Mouse (Mus musculus): ENCODE data around the gene Tnf. TPM values are rescaled to one million over a fixed set of nuclear protein-coding genes. Genes with fewer than 3 reads are reported as not detected.

The Tnf gene
- polyA plus RNA-seq, 3 experiments from 2014 or later = 20.9 to 28.8 (median 24.9) TPM

DNA sequence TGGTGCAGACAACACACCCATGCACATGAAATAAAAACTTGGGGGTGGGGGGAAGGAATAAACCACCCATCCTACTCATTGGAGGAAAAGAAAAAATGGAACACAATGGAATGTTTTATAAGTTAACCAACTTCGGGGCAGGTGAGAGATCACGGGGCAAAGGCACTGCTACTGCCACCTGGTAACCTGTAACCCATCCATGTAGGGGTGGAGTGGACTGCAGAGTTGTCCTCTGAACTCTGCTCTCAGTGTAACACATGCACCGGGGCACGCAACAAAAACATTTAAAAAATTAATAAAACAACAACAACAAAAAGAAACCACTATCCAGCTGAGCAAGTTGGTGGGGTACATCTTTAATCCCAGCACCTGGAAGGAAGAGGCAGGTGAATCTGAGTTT is 49.7 kb downstream of the Tnf start:
- ATAC-seq = no peak

Other genes starting within 250 kb of the Tnf start
- under 1 TPM; 0.53 to 0.85 (median 0.80) TPM for gene Hspa1b, start 242.8 kb downstream of the Tnf start, polyA plus RNA-seq (2017; shearing (Covaris generic))
- gene Gm20481, start 232.1 kb downstream of the Tnf start, polyA plus RNA-seq (2017; shearing (Covaris generic)) = under 1 TPM in 1 of 3 experiments, not detected in 2; 0.94 TPM
- 1 to 10 TPM in 2 of 3 experiments, under 1 TPM in 1; 0.74 to 2.3 (median 1.1) TPM for gene Hspa1a, start 229.9 kb downstream of the Tnf start, polyA plus RNA-seq (2017; shearing (Covaris generic))
- gene Hspa1l, start 229.3 kb downstream of the Tnf start, polyA plus RNA-seq (2017; shearing (Covaris generic)) = not detected
- 10 to 100 TPM; 37.7 to 67.4 (median 40.0) TPM for gene Lsm2, start 220.1 kb downstream of the Tnf start, polyA plus RNA-seq (2017; shearing (Covaris generic))
- gene Vars, start 201.0 kb downstream of the Tnf start, polyA plus RNA-seq (2017; shearing (Covaris generic)) = 10 to 100 TPM; 27.2 to 30.9 (median 30.8) TPM
- gene Vwa7, start 185.4 kb downstream of the Tnf start, polyA plus RNA-seq (2017; shearing (Covaris generic)) = under 1 TPM in 2 of 3 experiments, not detected in 1; 0.10 to 0.28 TPM
- 1 to 10 TPM in 2 of 3 experiments, under 1 TPM in 1; 0.54 to 2.6 (median 1.4) TPM for gene Sapcd1, start 174.0 kb downstream of the Tnf start, polyA plus RNA-seq (2017; shearing (Covaris generic))
- gene Msh5, start 155.3 kb downstream of the Tnf start, polyA plus RNA-seq (2017; shearing (Covaris generic)) = 1 to 10 TPM; 1.3 to 1.4 (median 1.4) TPM
- 100 to 1,000 TPM; 487 to 766 (median 514) TPM for gene Clic1, start 152.0 kb downstream of the Tnf start, polyA plus RNA-seq (2017; shearing (Covaris generic))
- 1 to 10 TPM in 2 of 3 experiments, under 1 TPM in 1; 0.91 to 3.0 (median 1.3) TPM for gene Ddah2, start 143.0 kb downstream of the Tnf start, polyA plus RNA-seq (2017; shearing (Covaris generic))
- not detected for gene Ly6g6c, start 136.6 kb downstream of the Tnf start, polyA plus RNA-seq (2017; shearing (Covaris generic))
- gene Mpig6b, start 135.8 kb downstream of the Tnf start, polyA plus RNA-seq (2017; shearing (Covaris generic)) = not detected
- not detected for gene Ly6g6e, start 125.1 kb downstream of the Tnf start, polyA plus RNA-seq (2017; shearing (Covaris generic))
- not detected for gene Ly6g6d, start 123.9 kb downstream of the Tnf start, polyA plus RNA-seq (2017; shearing (Covaris generic))
- not detected for gene Ly6g6f, start 116.4 kb downstream of the Tnf start, polyA plus RNA-seq (2017; shearing (Covaris generic))
- 10 to 100 TPM; 22.3 to 26.3 (median 25.6) TPM for gene Abhd16a, start 112.7 kb downstream of the Tnf start, polyA plus RNA-seq (2017; shearing (Covaris generic))
- not detected for gene Ly6g5c, start 93.7 kb downstream of the Tnf start, polyA plus RNA-seq (2017; shearing (Covaris generic))
- gene Ly6g5b, start 86.6 kb downstream of the Tnf start, polyA plus RNA-seq (2017; shearing (Covaris generic)) = 1 to 10 TPM; 1.9 to 8.9 (median 3.9) TPM
- gene Gpank1, start 80.6 kb downstream of the Tnf start, polyA plus RNA-seq (2017; shearing (Covaris generic)) = 10 to 100 TPM; 57.1 to 87.4 (median 74.3) TPM
- gene Csnk2b, start 80.0 kb downstream of the Tnf start, polyA plus RNA-seq (2017; shearing (Covaris generic)) = 100 to 1,000 TPM; 246 to 346 (median 344) TPM
- 10 to 100 TPM; 20.0 to 27.1 (median 25.1) TPM for gene D17H6S53E, start 75.6 kb downstream of the Tnf start, polyA plus RNA-seq (2017; shearing (Covaris generic))
- not detected for gene Apom, start 70.0 kb downstream of the Tnf start, polyA plus RNA-seq (2017; shearing (Covaris generic))
- gene Bag6, start 66.8 kb downstream of the Tnf start, polyA plus RNA-seq (2017; shearing (Covaris generic)) = 10 to 100 TPM; 25.4 to 33.8 (median 29.1) TPM
- 100 to 1,000 TPM in 1 of 3 experiments, 10 to 100 TPM in 2; 47.1 to 105 (median 47.2) TPM for gene Prrc2a, start 37.1 kb downstream of the Tnf start, polyA plus RNA-seq (2017; shearing (Covaris generic))
- gene Aif1, start 25.9 kb downstream of the Tnf start, polyA plus RNA-seq (2017; shearing (Covaris generic)) = 1 to 10 TPM in 2 of 3 experiments, under 1 TPM in 1; 0.79 to 5.4 (median 2.1) TPM
- gene Lst1, start 13.6 kb downstream of the Tnf start, polyA plus RNA-seq (2017; shearing (Covaris generic)) = 10 to 100 TPM in 1 of 3 experiments, 1 to 10 TPM in 2; 6.4 to 11.2 (median 8.8) TPM
- 100 to 1,000 TPM; 112 to 242 (median 186) TPM for gene Ltb, start 7.6 kb downstream of the Tnf start, polyA plus RNA-seq (2017; shearing (Covaris generic))
- 100 to 1,000 TPM in 1 of 3 experiments, 10 to 100 TPM in 2; 34.4 to 113 (median 95.2) TPM for gene Lta, start 3.3 kb upstream of the Tnf start, polyA plus RNA-seq (2017; shearing (Covaris generic))
- under 1 TPM in 2 of 3 experiments, not detected in 1; 0.67 to 0.68 TPM for gene Gm16181, start 18.8 kb upstream of the Tnf start, polyA plus RNA-seq (2017; shearing (Covaris generic))
- gene Atp6v1g2, start 31.7 kb upstream of the Tnf start, polyA plus RNA-seq (2017; shearing (Covaris generic)) = 1 to 10 TPM; 4.6 to 7.2 (median 5.9) TPM
- 1 to 10 TPM; 1.7 to 3.3 (median 1.9) TPM for gene Nfkbil1, start 33.8 kb upstream of the Tnf start, polyA plus RNA-seq (2017; shearing (Covaris generic))
- gene Ddx39b, start 39.7 kb upstream of the Tnf start, polyA plus RNA-seq (2017; shearing (Covaris generic)) = 100 to 1,000 TPM; 194 to 276 (median 261) TPM
- gene H2-D1, start 60.7 kb upstream of the Tnf start, polyA plus RNA-seq (2017; shearing (Covaris generic)) = 1,000 to 10,000 TPM; 4,089 to 4,363 (median 4,119) TPM
- under 1 TPM in 2 of 3 experiments, not detected in 1; 0.23 to 0.24 TPM for gene H2-Q1, start 118.4 kb upstream of the Tnf start, polyA plus RNA-seq (2017; shearing (Covaris generic))
- 10 to 100 TPM in 2 of 3 experiments, 1 to 10 TPM in 1; 4.6 to 25.2 (median 21.9) TPM for gene H2-Q2, start 140.2 kb upstream of the Tnf start, polyA plus RNA-seq (2017; shearing (Covaris generic))
- 10 to 100 TPM; 11.4 to 17.3 (median 16.4) TPM for gene H2-Q4, start 177.6 kb upstream of the Tnf start, polyA plus RNA-seq (2017; shearing (Covaris generic))
- gene H2-Q6, start 222.8 kb upstream of the Tnf start, polyA plus RNA-seq (2017; shearing (Covaris generic)) = 100 to 1,000 TPM; 356 to 772 (median 602) TPM
- gene H2-Q7, start 237.1 kb upstream of the Tnf start, polyA plus RNA-seq (2017; shearing (Covaris generic)) = 1,000 to 10,000 TPM in 2 of 3 experiments, 100 to 1,000 TPM in 1; 921 to 1,440 (median 1,337) TPM